In the genomic region with DNA sequence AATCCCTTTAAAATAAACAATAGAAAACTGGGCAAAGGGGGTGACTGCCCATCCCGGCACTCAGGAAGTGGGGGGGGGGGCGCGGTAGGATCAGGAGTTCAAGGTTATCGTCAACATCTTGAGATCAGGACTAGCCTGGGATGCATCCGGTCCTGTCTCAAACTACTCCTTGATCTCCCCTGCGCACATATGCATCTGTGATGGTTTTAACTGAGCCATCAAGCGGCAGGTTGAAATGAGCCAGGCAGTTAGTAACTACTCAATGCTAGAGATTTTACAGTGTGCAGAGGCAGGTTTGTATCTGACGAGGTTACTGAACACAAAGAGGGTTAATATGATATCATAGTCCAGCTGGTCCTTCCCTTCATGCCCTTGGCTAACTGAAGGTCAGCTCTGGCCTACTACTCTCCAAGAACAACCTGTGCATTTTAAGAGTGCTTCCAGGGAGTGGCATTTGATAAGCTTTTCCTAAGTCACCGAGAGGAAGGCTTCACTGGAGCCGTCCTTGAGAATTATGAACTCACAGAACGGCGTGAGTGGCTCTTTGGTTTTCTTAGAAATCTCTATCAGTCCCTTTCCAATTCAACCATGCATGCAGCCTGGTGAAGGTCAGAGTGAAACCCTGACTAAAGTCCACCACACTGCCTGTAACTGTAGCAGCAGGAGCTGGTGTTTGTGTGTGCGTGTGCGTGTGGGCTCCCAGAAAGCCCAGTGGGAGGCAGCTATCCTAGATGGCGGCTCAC, we compare ENCODE assay signal across 21 mouse cellular contexts.
DNase-seq lines count a peak whose midpoint lies in the region; ATAC-seq and TF ChIP-seq lines count a peak whose summit lies in the region.
"Had no signal": no experiment of that assay in that cellular context is flagged by ENCODE, and none has a peak within 500 bp of the region (broad histone marks: within the 10 kb centered on the region; RNA-seq: fewer than 3 reads in every experiment).

No protein-coding gene starts in this region.

- TF ChIP-seq CTCF in ES-Bruce4 (IDR thresholded peaks at IDR 0.05; ENCODE audit: low read depth, low read length) = no peak
- no peak for TF ChIP-seq CTCF in forebrain, postnatal 0 days (IDR thresholded peaks at IDR 0.05; ENCODE audit: low read depth)

- H3K9ac ChIP-seq in ES-Bruce4 (ENCODE audit: low read depth, poor library complexity, severe bottlenecking) = no peak overlapping the region
- 0 out of 2 replicates have a peak overlapping the region, but pooled peaks have one; percentile 8 for H3K9ac ChIP-seq in ES-E14 (ENCODE audit: insufficient read depth, low read depth, low read length, poor library complexity, severe bottlenecking)
- H3K9ac ChIP-seq in forebrain, postnatal 0 days = no peak overlapping the region
- H3K9ac ChIP-seq: embryonic facial prominence, embryonic 15.5 days; forebrain, embryonic 15.5 days; heart, embryonic 15.5 days; hindbrain, embryonic 13.5 days had no signal

- no peaks in the 10 kb centered on the region for H3K36me3 ChIP-seq in ES-Bruce4 (ENCODE audit: control insufficient read depth, insufficient read depth, low read length, poor library complexity, severe bottlenecking)
- H3K36me3 ChIP-seq in ES-E14 (ENCODE audit: control insufficient read depth, insufficient read depth, low read length, poor library complexity, severe bottlenecking) = no peaks in the 10 kb centered on the region
- H3K36me3 ChIP-seq in forebrain, postnatal 0 days (ENCODE audit: insufficient read depth) = no peaks in the 10 kb centered on the region
- H3K36me3 ChIP-seq: embryonic facial prominence, embryonic 15.5 days; forebrain, embryonic 15.5 days; heart, embryonic 15.5 days; hindbrain, embryonic 13.5 days had no signal

- H3K9me3 ChIP-seq in ES-Bruce4 (replicated peaks; ENCODE audit: control insufficient read depth, insufficient read depth, low read length, poor library complexity, severe bottlenecking) (no peaks in the 10 kb centered on the region), ES-E14 (ENCODE audit: control insufficient read depth, insufficient read depth, low read depth, low read length) (no peaks in the 10 kb centered on the region)
- H3K9me3 ChIP-seq in forebrain, postnatal 0 days (ENCODE audit: low read length) = no peaks in the 10 kb centered on the region
- H3K9me3 ChIP-seq: embryonic facial prominence, embryonic 15.5 days; forebrain, embryonic 15.5 days; heart, embryonic 15.5 days; hindbrain, embryonic 13.5 days had no signal

- H3K4me2 ChIP-seq in forebrain, postnatal 0 days (ENCODE audit: low read depth) = no peak overlapping the region
- H3K4me2 ChIP-seq: embryonic facial prominence, embryonic 15.5 days; forebrain, embryonic 15.5 days; heart, embryonic 11.5 days; heart, embryonic 15.5 days; hindbrain, embryonic 13.5 days had no signal

- no peak overlapping the region for H3K27ac ChIP-seq in ES-Bruce4 (ENCODE audit: insufficient read depth, low read length)
- no peak overlapping the region for H3K27ac ChIP-seq in ES-E14 (ENCODE audit: insufficient read depth, low read depth, low read length, poor library complexity, severe bottlenecking)
- H3K27ac ChIP-seq in forebrain, postnatal 0 days (ENCODE audit: low read depth, low read length) = no peak overlapping the region
- H3K27ac ChIP-seq: embryonic facial prominence, embryonic 15.5 days; forebrain, embryonic 15.5 days; heart, adult 2 months; heart, embryonic 15.5 days; hindbrain, embryonic 13.5 days; hindbrain, postnatal 0 days had no signal

- TF ChIP-seq POLR2A in ES-Bruce4 (IDR thresholded peaks at IDR 0.05; ENCODE audit: insufficient read depth, low read length) = no peak

- no peak for ATAC-seq in forebrain, postnatal 0 days
- ATAC-seq in erythroid progenitor cell, adult 5-6 weeks (replicated peaks; ENCODE audit: low FRiP score, poor library complexity, severe bottlenecking) = no peak
- ATAC-seq: forebrain, embryonic 15.5 days; hindbrain, postnatal 0 days had no signal

- DNase-seq in adrenal gland, adult 8-10 months = peak; percentile 31
- DNase-seq in adrenal gland, postnatal 10 days = no peak
- peak; percentile 26 for DNase-seq in kidney, adult 9 months
- DNase-seq in kidney, adult 11 months = no peak
- no peak for DNase-seq in ES-E14 (ENCODE audit: low read depth, low spot score)
- DNase-seq in forebrain, postnatal 0 days = no peak
- DNase-seq: cerebellum, adult 18-20 months; cerebellum, adult 9-11 months; gastrocnemius, postnatal 10 days; heart, adult 2 months; heart, postnatal 14 days had no signal

- TF ChIP-seq EP300 in ES-Bruce4 (IDR thresholded peaks at IDR 0.05; ENCODE audit: insufficient read depth, low read depth, low read length) = 0 out of 2 replicates have a peak, but pooled peaks have one; percentile 40

- in situ Hi-C loops in ES-E14 (cut with MboI; ENCODE audit: low sequenced_read_pairs in 2 of 2, unreplicated experiment in 2 of 2) = no loop called here

- 91% methylated on average over 15 of the region's 15 CpGs for WGBS in forebrain, postnatal 0 days

- H3K4me1 ChIP-seq in ES-Bruce4 (ENCODE audit: control insufficient read depth, insufficient read depth, low read length) (peaks cover 12% of the 10 kb centered on the region), ES-E14 (ENCODE audit: control insufficient read depth in 2 of 2, insufficient read depth in 2 of 2, low read length in 2 of 2, poor library complexity in 1 of 2) (peaks cover 2 to 23% of the 10 kb centered on the region in 2 experiments; a peak in 3 of 4 replicates)
- H3K4me1 ChIP-seq in forebrain, postnatal 0 days (ENCODE audit: insufficient read depth) = no peaks in the 10 kb centered on the region
- H3K4me1 ChIP-seq: forebrain, embryonic 15.5 days had no signal

- H3K4me3 ChIP-seq in ES-Bruce4 (ENCODE audit: low read depth, low read length) (no peak overlapping the region), ES-E14 (ENCODE audit: insufficient read depth in 1 of 2, low read depth in 1 of 2, low read length in 2 of 2, poor library complexity in 1 of 2, severe bottlenecking in 1 of 2) (no peak overlapping the region)
- no peak overlapping the region for H3K4me3 ChIP-seq in forebrain, postnatal 0 days (ENCODE audit: low read depth, low read length)
- H3K4me3 ChIP-seq: embryonic facial prominence, embryonic 15.5 days; erythroblast, embryonic 14.5 days; forebrain, embryonic 15.5 days; heart, adult 2 months; heart, embryonic 15.5 days; hindbrain, embryonic 13.5 days had no signal

- no peaks in the 10 kb centered on the region for H3K27me3 ChIP-seq in ES-Bruce4 (ENCODE audit: control insufficient read depth, insufficient read depth, low read length, poor library complexity, severe bottlenecking)
- H3K27me3 ChIP-seq in forebrain, postnatal 0 days (ENCODE audit: insufficient read depth, low read length) = no peaks in the 10 kb centered on the region
- H3K27me3 ChIP-seq: CH12.LX; embryonic facial prominence, embryonic 15.5 days; forebrain, embryonic 15.5 days; heart, embryonic 15.5 days had no signal

TF ChIP-seq in ES-E14, 5 proteins besides CTCF, POLR2A, EP300 and RAD21:
- TF ChIP-seq CHD2 (IDR thresholded peaks at IDR 0.05; ENCODE audit: low read depth, low read length) = no peak
- no peak for TF ChIP-seq ZNF384 (IDR thresholded peaks at IDR 0.05; ENCODE audit: low read depth, low read length)
- TF ChIP-seq MAFK (IDR thresholded peaks at IDR 0.05; ENCODE audit: insufficient read depth, low read depth, low read length) = no peak
- no peak for TF ChIP-seq HCFC1 (IDR thresholded peaks at IDR 0.05; ENCODE audit: borderline replicate concordance, insufficient read depth, low read length)
- no peak for TF ChIP-seq ZC3H11A (IDR thresholded peaks at IDR 0.05; ENCODE audit: borderline replicate concordance, low read depth, low read length)

Comparison
In these comparisons a context has a peak if more than half of its experiments do, and no peak if none do; other contexts are left out.
1. DNase-seq: peak in adrenal gland, adult 8-10 months (single experiment) and kidney, adult 9 months (single experiment); none in adrenal gland, postnatal 10 days (single experiment), kidney, adult 11 months (single experiment), ES-E14 (single experiment) and forebrain, postnatal 0 days (single experiment).